24 mouse cellular contexts compared by ENCODE assay signal in genomic region chr6:5855526-5855925, GRCm38 (mm10).
DNase-seq lines count a peak whose midpoint lies in the region; ATAC-seq lines count a peak whose summit lies in the region.
"Had no signal": no experiment of that assay in that cellular context is flagged by ENCODE, and none has a peak within 500 bp of the region (broad histone marks: within the 10 kb centered on the region; RNA-seq: fewer than 3 reads in every experiment).

No protein-coding gene starts in this region.

- no peak for DNase-seq in cerebellum, postnatal 4 days (ENCODE audit: low spot score in 2 of 2)
- DNase-seq in forebrain, embryonic 14.5 days (ENCODE audit: low spot score), result no peak
- DNase-seq in heart, embryonic 10.5 days (ENCODE audit: low spot score), result peak; percentile 20
- no peak for DNase-seq in heart, postnatal 25 days (ENCODE audit: low spot score)
- peak; percentile 60 for DNase-seq in brain, adult 2 months (ENCODE audit: low read depth, low spot score)
- no peak for DNase-seq in left cerebral cortex, postnatal 4 days
- DNase-seq: adrenal gland, adult 8-10 months; adrenal gland, postnatal 25 days; cerebellum, adult 9-11 months; gastrocnemius, postnatal 25 days; heart, postnatal 10 days; heart, postnatal 4 days; kidney, adult 18-20 months had no signal

- no peak overlapping the region for H3K4me3 ChIP-seq in forebrain, embryonic 16.5 days (replicated peaks; ENCODE audit: low read length)
- no peak overlapping the region for H3K4me3 ChIP-seq in forebrain, embryonic 14.5 days (ENCODE audit: low read depth, low read length)
- H3K4me3 ChIP-seq in heart, embryonic 10.5 days, result no peak overlapping the region
- H3K4me3 ChIP-seq: embryonic facial prominence, embryonic 12.5 days; embryonic facial prominence, embryonic 15.5 days; heart, embryonic 12.5 days; heart, embryonic 15.5 days had no signal

- H3K4me2 ChIP-seq in forebrain, embryonic 16.5 days (ENCODE audit: low read length), result no peak overlapping the region
- no peak overlapping the region for H3K4me2 ChIP-seq in forebrain, embryonic 14.5 days (ENCODE audit: low read length)
- H3K4me2 ChIP-seq: embryonic facial prominence, embryonic 12.5 days; embryonic facial prominence, embryonic 15.5 days; heart, embryonic 12.5 days; heart, embryonic 15.5 days; hindbrain, embryonic 14.5 days had no signal

- no peaks in the 10 kb centered on the region for H3K36me3 ChIP-seq in forebrain, embryonic 16.5 days (ENCODE audit: control insufficient read depth, insufficient read depth)
- no peaks in the 10 kb centered on the region for H3K36me3 ChIP-seq in forebrain, embryonic 14.5 days (ENCODE audit: control insufficient read depth, insufficient read depth, low read length)
- no peaks in the 10 kb centered on the region for H3K36me3 ChIP-seq in heart, embryonic 10.5 days
- H3K36me3 ChIP-seq: embryonic facial prominence, embryonic 12.5 days; embryonic facial prominence, embryonic 15.5 days; heart, embryonic 12.5 days; heart, embryonic 15.5 days had no signal

- H3K27me3 ChIP-seq in forebrain, embryonic 16.5 days (replicated peaks; ENCODE audit: control insufficient read depth, insufficient read depth, low read length), result 0 out of 2 replicates have a peak, but pooled peaks cover 4% of the 10 kb centered on the region
- H3K27me3 ChIP-seq in forebrain, embryonic 14.5 days (replicated peaks; ENCODE audit: control insufficient read depth, insufficient read depth, low read length), result no peaks in the 10 kb centered on the region
- H3K27me3 ChIP-seq in heart, embryonic 10.5 days (ENCODE audit: insufficient read depth, poor library complexity, severe bottlenecking), result peaks cover 4% of the 10 kb centered on the region; the same call in 1 of the 2 replicates
- H3K27me3 ChIP-seq: heart, embryonic 15.5 days had no signal

- H3K9ac ChIP-seq in forebrain, embryonic 16.5 days (replicated peaks; ENCODE audit: low read depth, low read length), result no peak overlapping the region
- no peak overlapping the region for H3K9ac ChIP-seq in forebrain, embryonic 14.5 days (ENCODE audit: low read length)
- H3K9ac ChIP-seq: embryonic facial prominence, embryonic 12.5 days; embryonic facial prominence, embryonic 15.5 days; heart, embryonic 12.5 days; heart, embryonic 15.5 days; hindbrain, embryonic 14.5 days had no signal

- H3K4me1 ChIP-seq in forebrain, embryonic 16.5 days (replicated peaks; ENCODE audit: control insufficient read depth, insufficient read depth, low read length), result peaks cover 7% of the 10 kb centered on the region
- peaks cover 4% of the 10 kb centered on the region for H3K4me1 ChIP-seq in forebrain, embryonic 14.5 days (ENCODE audit: control insufficient read depth, insufficient read depth, low read length)
- H3K4me1 ChIP-seq in heart, embryonic 10.5 days, result peaks cover 9% of the 10 kb centered on the region
- H3K4me1 ChIP-seq: heart, embryonic 12.5 days had no signal

- no peak overlapping the region for H3K27ac ChIP-seq in forebrain, embryonic 16.5 days (ENCODE audit: low read length)
- no peak overlapping the region for H3K27ac ChIP-seq in forebrain, embryonic 14.5 days (ENCODE audit: low read depth, low read length)
- no peak overlapping the region for H3K27ac ChIP-seq in heart, embryonic 10.5 days
- H3K27ac ChIP-seq: embryonic facial prominence, embryonic 12.5 days; embryonic facial prominence, embryonic 15.5 days; heart, embryonic 15.5 days; hindbrain, embryonic 14.5 days; hindbrain, postnatal 0 days had no signal

- peak; percentile 67; the same call in 1 of the 2 replicates for ATAC-seq in cerebellum, adult (ENCODE audit: insufficient number of reproducible peaks, low FRiP score, low TSS enrichment)
- ATAC-seq in forebrain, embryonic 16.5 days, result 0 out of 2 replicates have a peak, but pooled peaks have one; percentile 27
- no peak for ATAC-seq in forebrain, embryonic 14.5 days
- ATAC-seq: activated CD4-positive, CD25-positive, alpha-beta regulatory T cell, adult 4 months; hindbrain, postnatal 0 days; inflammation-experienced regulatory T-cells, adult 6 months; intestine, embryonic 16.5 days had no signal

- WGBS in forebrain, embryonic 16.5 days, result 58% methylated on average over 6 of the region's 6 CpGs
- WGBS in forebrain, embryonic 14.5 days, result 80% methylated on average over 6 of the region's 6 CpGs
- 52% methylated on average over 6 of the region's 6 CpGs for WGBS in heart, embryonic 10.5 days

- H3K9me3 ChIP-seq in forebrain, embryonic 16.5 days (ENCODE audit: control insufficient read depth, low read length), result no peaks in the 10 kb centered on the region
- no peaks in the 10 kb centered on the region for H3K9me3 ChIP-seq in forebrain, embryonic 14.5 days (replicated peaks; ENCODE audit: control insufficient read depth, low read length)
- H3K9me3 ChIP-seq in heart, embryonic 10.5 days, result no peaks in the 10 kb centered on the region
- H3K9me3 ChIP-seq: embryonic facial prominence, embryonic 12.5 days; embryonic facial prominence, embryonic 15.5 days; heart, embryonic 15.5 days had no signal

- intact Hi-C loops in heart, postnatal 25 days (cut with DNase I), result loop anchor here (5.0 kb wide), 2 partner anchors 1032 to 1062 kb away; no protein-coding TSS in a partner anchor
- intact Hi-C loops in left cerebral cortex, postnatal 4 days (cut with DNase I), result loop anchor here (5.0 to 10.0 kb wide), 2 partner anchors 149 to 1027 kb away; partner anchors contain the start of gene Dlx5

Comparison
In these comparisons a context has a peak if more than half of its experiments do, and no peak if none do; other contexts are left out.
1. DNase-seq: peak in heart, embryonic 10.5 days (single experiment) and brain, adult 2 months (single experiment); none in cerebellum, postnatal 4 days (0 of 2), forebrain, embryonic 14.5 days (single experiment), heart, postnatal 25 days (single experiment) and left cerebral cortex, postnatal 4 days (single experiment).